Mouse (Mus musculus) ES-Bruce4 (cell line): ENCODE measurements at regions not wholly inside any gene's neighbourhood (a gene's known extent, or its start where the extent isn't known, plus 50 kb on each side); places are given as distances from the start of the nearest gene placed in this dataset.

Experiments used
- H3K27ac ChIP-seq: 2 replicates; pipeline ENCODE4 v1.5.1; 2012; ENCODE audit warnings: low read length, inconsistent platforms; ENCODE audit not compliant: insufficient read depth
- H3K27me3 ChIP-seq: 2 replicates; pipeline ENCODE4 v1.6.1; 2012; ENCODE audit warnings: mild to moderate bottlenecking, low read length, inconsistent platforms; ENCODE audit not compliant: control insufficient read depth, poor library complexity, insufficient read depth, severe bottlenecking
- H3K36me3 ChIP-seq: 2 replicates; pipeline ENCODE4 v1.6.1; 2012; ENCODE audit warnings: inconsistent platforms, mild to moderate bottlenecking, low read length, moderate library complexity; ENCODE audit not compliant: control insufficient read depth, poor library complexity, insufficient read depth, severe bottlenecking
- H3K4me1 ChIP-seq: one replicate; pipeline ENCODE4 v1.8.1; 2011; ENCODE audit warnings: low read length; ENCODE audit not compliant: control insufficient read depth, insufficient read depth
- H3K4me3 ChIP-seq: 2 replicates; pipeline ENCODE4 v1.5.1; 2011; ENCODE audit warnings: low read depth, mild to moderate bottlenecking, low read length
- H3K9ac ChIP-seq: 2 replicates; pipeline ENCODE4 v1.6.1; 2012; ENCODE audit warnings: low read depth, mild to moderate bottlenecking, inconsistent platforms; ENCODE audit not compliant: poor library complexity, severe bottlenecking
- H3K9me3 ChIP-seq: replicated peaks from 2 replicates; pipeline ENCODE4 v1.6.1; 2012; ENCODE audit warnings: mild to moderate bottlenecking, low read length, inconsistent platforms; ENCODE audit not compliant: control insufficient read depth, poor library complexity, insufficient read depth, severe bottlenecking
- CTCF ChIP-seq: IDR thresholded peaks from one replicate; pipeline ENCODE4 v1.8.1; 2011; ENCODE audit warnings: low read depth, low read length
- EP300 ChIP-seq: IDR thresholded peaks from 2 replicates; pipeline ENCODE4 v1.6.1; 2011; ENCODE audit warnings: low read depth, low read length; ENCODE audit not compliant: insufficient read depth
- POLR2A ChIP-seq: IDR thresholded peaks from one replicate; pipeline ENCODE4 v1.8.1; 2011; ENCODE audit warnings: low read length; ENCODE audit not compliant: insufficient read depth

GRCm38 (mm10) chr13:38815002-38815707, 145.5 kb downstream of the Slc35b3 start:
- Histone ChIP-seq H3K9me3 (no peaks in the 10 kb centered on the region), H3K27me3 (no peaks in the 10 kb centered on the region), H3K4me1 (no peaks in the 10 kb centered on the region), H3K4me3 (no peak overlapping the region), H3K27ac (no peak overlapping the region), H3K36me3 (no peaks in the 10 kb centered on the region), H3K9ac (no peak overlapping the region)
- TF ChIP-seq EP300 (0 out of 2 replicates have a peak, but pooled peaks have one; percentile 31), CTCF (no peak), POLR2A (no peak)

- no peak overlapping the region for H3K27ac ChIP-seq
These were observed 139.7 kb upstream of the Eef1e1 start for GRCm38 (mm10) chr13:38798514-38798913.

GRCm38 (mm10) chr13:38793456-38793855, 134.6 kb upstream of the Eef1e1 start:
- H3K36me3 ChIP-seq = no peaks in the 10 kb centered on the region
- no peak overlapping the region for H3K9ac ChIP-seq
- no peaks in the 10 kb centered on the region for H3K4me1 ChIP-seq
- no peak for TF ChIP-seq POLR2A
- TF ChIP-seq CTCF = no peak
- no peak for TF ChIP-seq EP300
- H3K27ac ChIP-seq = no peak overlapping the region
- H3K27me3 ChIP-seq = no peaks in the 10 kb centered on the region
- H3K9me3 ChIP-seq = no peaks in the 10 kb centered on the region
- H3K4me3 ChIP-seq = no peak overlapping the region

More at GRCm38 (mm10) chr13:38798514-38798913, 139.7 kb upstream of the Eef1e1 start:
- TF ChIP-seq CTCF (no peak), EP300 (no peak), POLR2A (no peak)
- Histone ChIP-seq H3K27me3 (no peaks in the 10 kb centered on the region), H3K9ac (no peak overlapping the region), H3K4me1 (no peaks in the 10 kb centered on the region), H3K4me3 (no peak overlapping the region), H3K36me3 (no peaks in the 10 kb centered on the region), H3K9me3 (no peaks in the 10 kb centered on the region)

- H3K9me3 ChIP-seq = no peaks in the 10 kb centered on the region
- no peak overlapping the region for H3K9ac ChIP-seq
- H3K27ac ChIP-seq = no peak overlapping the region
- TF ChIP-seq POLR2A (no peak), CTCF (no peak), EP300 (no peak)
- H3K4me3 ChIP-seq = no peak overlapping the region
- no peaks in the 10 kb centered on the region for H3K36me3 ChIP-seq
- no peaks in the 10 kb centered on the region; the same call in 1 of the 2 replicates for H3K27me3 ChIP-seq
- H3K4me1 ChIP-seq = no peaks in the 10 kb centered on the region
These were observed 121.8 kb upstream of the Eef1e1 start for GRCm38 (mm10) chr13:38780630-38781010.

GRCm38 (mm10) chr13:38779984-38780629, 121.2 kb upstream of the Eef1e1 start:
- TF ChIP-seq CTCF (no peak), EP300 (no peak), POLR2A (no peak)
- Histone ChIP-seq H3K36me3 (no peaks in the 10 kb centered on the region), H3K27ac (no peak overlapping the region), H3K9ac (no peak overlapping the region), H3K27me3 (no peaks in the 10 kb centered on the region; the same call in 1 of the 2 replicates), H3K9me3 (no peaks in the 10 kb centered on the region), H3K4me1 (no peaks in the 10 kb centered on the region), H3K4me3 (no peak overlapping the region)

GRCm38 (mm10) chr13:38776546-38776945, 117.7 kb upstream of the Eef1e1 start:
- TF ChIP-seq EP300 (no peak), CTCF (no peak), POLR2A (no peak)
- H3K4me1 ChIP-seq = no peaks in the 10 kb centered on the region
- H3K9ac ChIP-seq = no peak overlapping the region
- no peak overlapping the region for H3K4me3 ChIP-seq
- no peaks in the 10 kb centered on the region for H3K9me3 ChIP-seq
- H3K27me3 ChIP-seq = no peaks in the 10 kb centered on the region; the same call in 1 of the 2 replicates
- H3K27ac ChIP-seq = no peak overlapping the region
- H3K36me3 ChIP-seq = no peaks in the 10 kb centered on the region
